Mouse (Mus musculus): ENCODE data around the gene Agap1. TPM values are rescaled to one million over a fixed set of nuclear protein-coding genes. Genes with fewer than 3 reads are reported as not detected.

Agap1 gene
- polyA plus RNA-seq, 1 experiment from 2014 or later: 24.6 TPM

- Histone ChIP-seq H3K27ac (no peak overlapping the region), H3K36me3 (no peaks in the 10 kb centered on the region), H3K9ac (no peak overlapping the region), H3K4me1 (no peaks in the 10 kb centered on the region), H3K27me3 (no peaks in the 10 kb centered on the region), H3K4me2 (replicated peaks) (no peak overlapping the region), H3K9me3 (no peaks in the 10 kb centered on the region), H3K4me3 (no peak overlapping the region)
- no peak for ATAC-seq (ENCODE audit: insufficient number of reproducible peaks, insufficient read depth, low FRiP score, low TSS enrichment)
- WGBS: 61% methylated on average over 6 of the region's 6 CpGs
Measured at GRCm38 (mm10) chr1:89439351-89439750, 15.3 kb upstream of the Agap1 start.

GRCm38 (mm10) chr1:89441236-89441897, 13.2 kb upstream of the Agap1 start:
- Histone ChIP-seq H3K36me3 (no peaks in the 10 kb centered on the region), H3K4me3 (no peak overlapping the region), H3K27ac (peak overlapping the region; percentile 5; the same call in 1 of the 2 replicates), H3K27me3 (no peaks in the 10 kb centered on the region), H3K4me1 (no peaks in the 10 kb centered on the region), H3K9me3 (no peaks in the 10 kb centered on the region), H3K9ac (no peak overlapping the region), H3K4me2 (replicated peaks) (no peak overlapping the region)
- no peak for ATAC-seq (ENCODE audit: insufficient number of reproducible peaks, insufficient read depth, low FRiP score, low TSS enrichment)
- WGBS: 24% methylated on average over 5 of the region's 5 CpGs

DNA sequence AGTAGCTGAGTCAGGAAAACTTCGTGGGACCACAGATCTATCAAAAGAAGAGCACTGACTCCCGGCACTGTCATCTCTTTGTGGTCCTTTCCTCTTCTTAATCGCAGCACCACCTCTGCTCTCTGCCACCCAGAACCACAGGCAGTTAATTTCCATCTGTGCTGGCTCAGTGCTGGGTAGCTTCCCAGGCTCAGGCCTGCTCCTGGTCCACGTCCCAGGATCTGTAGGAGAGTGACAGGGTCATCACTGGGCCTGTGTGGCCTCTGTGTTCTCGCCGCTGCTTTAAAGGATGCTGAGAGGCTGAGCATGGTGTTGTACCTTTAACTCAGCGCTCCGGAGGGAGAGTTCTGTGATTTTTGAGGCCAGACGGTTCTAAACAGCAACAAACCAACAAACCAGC, 11.1 kb upstream of the Agap1 start:
- no peaks in the 10 kb centered on the region for H3K4me1 ChIP-seq
- no peaks in the 10 kb centered on the region for H3K27me3 ChIP-seq
- no peaks in the 10 kb centered on the region for H3K9me3 ChIP-seq
- H3K27ac ChIP-seq: no peak overlapping the region
- ATAC-seq (ENCODE audit: insufficient number of reproducible peaks, insufficient read depth, low FRiP score, low TSS enrichment): no peak
- WGBS: 70% methylated on average over 9 of the region's 9 CpGs
- H3K36me3 ChIP-seq: no peaks in the 10 kb centered on the region
- H3K4me3 ChIP-seq: no peak overlapping the region
- no peak overlapping the region for H3K4me2 ChIP-seq (replicated peaks)
- H3K9ac ChIP-seq: no peak overlapping the region

DNA sequence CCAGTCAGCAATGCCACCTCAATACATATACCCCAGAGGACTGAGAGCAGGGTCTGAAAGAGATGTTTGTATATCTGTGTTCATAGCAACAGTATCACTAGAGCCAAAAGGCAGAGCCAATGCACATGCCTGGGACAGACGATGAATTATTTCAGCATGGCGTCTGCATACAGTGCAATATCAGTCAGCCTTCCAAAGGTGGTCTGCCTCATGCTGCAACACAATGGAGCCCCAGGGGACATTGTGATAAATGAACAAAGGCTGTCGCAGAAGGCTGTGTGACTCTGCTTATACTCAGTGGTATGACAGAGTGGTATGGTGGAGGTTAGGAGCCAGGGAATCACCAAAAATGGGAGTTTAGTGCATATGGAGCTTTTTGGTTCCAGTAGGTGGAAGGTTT, 10.6 kb upstream of the Agap1 start:
- H3K9ac ChIP-seq: no peak overlapping the region
- no peak for ATAC-seq (ENCODE audit: insufficient number of reproducible peaks, insufficient read depth, low FRiP score, low TSS enrichment)
- no peak overlapping the region for H3K4me3 ChIP-seq
- WGBS: 71% methylated on average over 3 of the region's 3 CpGs
- no peaks in the 10 kb centered on the region for H3K27me3 ChIP-seq
- H3K4me2 ChIP-seq (replicated peaks): no peak overlapping the region
- no peaks in the 10 kb centered on the region for H3K36me3 ChIP-seq
- no peak overlapping the region for H3K27ac ChIP-seq
- H3K4me1 ChIP-seq: no peaks in the 10 kb centered on the region
- H3K9me3 ChIP-seq: no peaks in the 10 kb centered on the region

GRCm38 (mm10) chr1:89450139-89450538, 4.5 kb upstream of the Agap1 start:
- Histone ChIP-seq H3K27me3 (no peaks in the 10 kb centered on the region), H3K9ac (no peak overlapping the region), H3K4me1 (peaks cover 5% of the 10 kb centered on the region; the same call in 1 of the 2 replicates), H3K4me3 (no peak overlapping the region), H3K27ac (no peak overlapping the region), H3K4me2 (replicated peaks) (no peak overlapping the region), H3K36me3 (no peaks in the 10 kb centered on the region), H3K9me3 (no peaks in the 10 kb centered on the region)
- no peak for ATAC-seq (ENCODE audit: insufficient number of reproducible peaks, insufficient read depth, low FRiP score, low TSS enrichment)
- 68% methylated on average over 7 of the region's 7 CpGs for WGBS

- Histone ChIP-seq H3K4me1 (peaks cover 21% of the 10 kb centered on the region), H3K9me3 (no peaks in the 10 kb centered on the region)
- 93% methylated on average over 8 of the region's 8 CpGs for WGBS
Measured at GRCm38 (mm10) chr1:89452138-89452537, 2.5 kb upstream of the Agap1 start.

GRCm38 (mm10) chr1:89453666-89454065, 940 bp upstream of the Agap1 start:
- Histone ChIP-seq H3K4me2 (replicated peaks) (peak overlapping the region; percentile 89), H3K9ac (peak overlapping the region; percentile 88), H3K36me3 (no peaks in the 10 kb centered on the region), H3K4me3 (peak overlapping the region; percentile 90), H3K4me1 (peaks cover 24% of the 10 kb centered on the region), H3K27me3 (no peaks in the 10 kb centered on the region), H3K9me3 (0 out of 2 replicates have a peak, but pooled peaks cover 4% of the 10 kb centered on the region), H3K27ac (peak overlapping the region; percentile 89; the same call in 1 of the 2 replicates)
- no peak for ATAC-seq (ENCODE audit: insufficient number of reproducible peaks, insufficient read depth, low FRiP score, low TSS enrichment)
- 33% methylated on average over 6 of the region's 6 CpGs for WGBS

More at GRCm38 (mm10) chr1:89452138-89452537, 2.5 kb upstream of the Agap1 start:
- Histone ChIP-seq H3K9ac (no peak overlapping the region), H3K4me3 (no peak overlapping the region), H3K36me3 (no peaks in the 10 kb centered on the region), H3K27me3 (no peaks in the 10 kb centered on the region), H3K4me2 (replicated peaks) (no peak overlapping the region), H3K27ac (no peak overlapping the region)
- ATAC-seq (ENCODE audit: insufficient number of reproducible peaks, insufficient read depth, low FRiP score, low TSS enrichment): no peak

DNA sequence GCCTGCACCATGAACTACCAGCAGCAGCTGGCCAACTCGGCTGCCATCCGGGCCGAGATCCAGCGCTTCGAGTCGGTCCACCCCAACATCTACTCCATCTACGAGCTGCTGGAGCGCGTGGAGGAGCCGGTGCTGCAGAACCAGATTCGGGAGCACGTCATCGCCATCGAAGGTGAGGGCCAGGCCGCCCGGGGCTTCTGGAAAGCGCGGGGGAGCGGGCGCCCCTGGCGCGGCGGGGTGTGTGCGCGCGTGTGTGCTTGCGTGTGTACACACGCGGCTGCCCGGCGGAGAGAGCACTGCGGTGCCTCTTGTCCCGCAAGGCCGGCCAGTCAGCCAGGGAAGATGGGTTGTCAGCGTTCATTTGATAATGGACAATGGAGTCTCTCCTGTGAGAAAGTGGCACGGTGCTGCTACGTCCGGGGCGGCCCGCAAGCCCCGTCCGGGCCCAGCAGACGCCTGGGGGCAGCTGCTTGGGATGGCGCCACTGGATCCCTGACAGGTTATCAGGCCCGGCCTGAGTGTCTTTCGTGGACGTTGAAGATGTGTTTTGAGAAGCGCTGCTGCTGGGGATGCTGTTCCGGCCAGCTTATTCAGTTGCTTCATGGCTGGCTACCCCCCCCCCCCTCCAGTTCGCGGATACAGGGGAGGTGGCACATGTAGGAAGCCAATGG, 950 bp downstream of the Agap1 start:
- peak overlapping the region; percentile 88 for H3K9ac ChIP-seq
- no peak for ATAC-seq (ENCODE audit: insufficient number of reproducible peaks, insufficient read depth, low FRiP score, low TSS enrichment)

DNA sequence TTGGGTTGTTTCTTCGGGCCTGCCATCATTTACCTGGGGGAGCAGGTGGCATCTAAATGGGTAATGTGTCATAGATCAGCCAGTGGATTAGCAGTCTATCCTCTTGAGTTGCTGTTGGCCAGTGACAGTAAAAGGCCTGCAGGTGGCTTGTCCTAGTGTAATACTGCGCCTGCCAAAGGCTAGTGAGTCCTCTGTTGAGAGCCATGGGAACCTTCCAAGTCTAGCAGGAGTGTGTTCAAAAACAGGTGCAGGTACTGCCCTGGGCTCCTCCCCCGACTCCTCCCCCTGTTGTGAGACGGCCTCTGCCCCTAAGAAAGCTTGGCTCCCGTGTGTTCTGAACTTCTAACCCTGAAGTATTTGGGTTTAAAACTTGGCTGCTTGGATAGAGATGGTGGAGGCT, 1.9 kb downstream of the Agap1 start:
- H3K27me3 ChIP-seq: no peaks in the 10 kb centered on the region
- 0 out of 2 replicates have a peak, but pooled peaks cover 6% of the 10 kb centered on the region for H3K9me3 ChIP-seq
- peaks cover 24% of the 10 kb centered on the region for H3K4me1 ChIP-seq
- WGBS: 34% methylated on average over 5 of the region's 5 CpGs
- ATAC-seq (ENCODE audit: insufficient number of reproducible peaks, insufficient read depth, low FRiP score, low TSS enrichment): no peak
- no peak overlapping the region for H3K27ac ChIP-seq
- peak overlapping the region; percentile 90 for H3K4me3 ChIP-seq
- no peak overlapping the region for H3K9ac ChIP-seq
- H3K36me3 ChIP-seq: no peaks in the 10 kb centered on the region
- peak overlapping the region; percentile 89 for H3K4me2 ChIP-seq (replicated peaks)

More for the DNA sequence above, 950 bp downstream of the Agap1 start:
- H3K27me3 ChIP-seq: no peaks in the 10 kb centered on the region
- H3K4me3 ChIP-seq: peak overlapping the region; percentile 90
- peaks cover 24% of the 10 kb centered on the region for H3K4me1 ChIP-seq
- WGBS: under 1% methylated on average over 50 of the region's 51 CpGs
- peak overlapping the region; percentile 89 for H3K4me2 ChIP-seq (replicated peaks)
- no peak overlapping the region for H3K27ac ChIP-seq
- no peaks in the 10 kb centered on the region for H3K36me3 ChIP-seq
- 0 out of 2 replicates have a peak, but pooled peaks cover 6% of the 10 kb centered on the region for H3K9me3 ChIP-seq

DNA sequence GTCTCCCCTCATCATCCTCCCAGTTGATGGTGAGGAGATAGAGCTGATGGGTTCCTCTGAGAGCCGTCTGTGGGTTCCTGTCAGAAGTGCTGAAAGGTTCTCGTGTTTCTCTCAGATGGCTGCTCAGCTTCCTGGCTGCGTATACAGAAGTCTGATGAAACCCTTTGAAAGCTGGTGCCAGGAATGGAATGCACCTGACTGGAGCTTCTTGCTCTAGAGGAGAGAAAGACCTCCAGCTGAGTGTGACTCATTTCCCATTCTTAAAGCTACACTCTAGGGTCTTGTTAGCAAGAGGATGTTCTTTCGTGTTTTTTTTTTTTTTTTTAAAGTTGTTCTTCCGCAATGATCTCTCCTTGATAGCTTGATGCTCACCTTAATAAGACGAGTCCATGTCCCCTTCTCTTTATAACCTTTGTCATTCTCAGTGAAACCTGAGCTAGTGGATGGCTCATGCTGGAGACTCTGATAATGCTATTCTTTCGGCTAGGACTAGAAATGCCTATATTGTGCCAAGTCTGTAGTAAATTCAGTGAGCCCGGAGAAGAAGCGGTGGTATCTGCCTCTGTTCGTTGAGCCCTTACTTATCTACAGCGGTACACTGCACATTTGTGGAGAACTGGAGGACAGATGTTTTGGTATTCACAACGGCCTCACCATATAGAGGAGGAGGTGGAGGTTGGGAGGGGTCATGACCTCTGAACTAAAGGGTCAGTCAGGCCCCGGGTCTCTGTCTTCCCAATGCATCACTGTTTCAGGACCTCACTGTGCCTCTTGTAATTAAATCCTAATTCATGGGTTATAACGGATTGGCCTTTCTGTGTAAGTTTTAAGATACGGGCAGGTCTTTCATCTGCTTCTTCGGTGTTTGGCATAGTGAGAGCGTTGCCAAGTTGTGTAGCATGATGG, 2.8 kb downstream of the Agap1 start:
- peak overlapping the region; percentile 89 for H3K4me2 ChIP-seq (replicated peaks)

DNA sequence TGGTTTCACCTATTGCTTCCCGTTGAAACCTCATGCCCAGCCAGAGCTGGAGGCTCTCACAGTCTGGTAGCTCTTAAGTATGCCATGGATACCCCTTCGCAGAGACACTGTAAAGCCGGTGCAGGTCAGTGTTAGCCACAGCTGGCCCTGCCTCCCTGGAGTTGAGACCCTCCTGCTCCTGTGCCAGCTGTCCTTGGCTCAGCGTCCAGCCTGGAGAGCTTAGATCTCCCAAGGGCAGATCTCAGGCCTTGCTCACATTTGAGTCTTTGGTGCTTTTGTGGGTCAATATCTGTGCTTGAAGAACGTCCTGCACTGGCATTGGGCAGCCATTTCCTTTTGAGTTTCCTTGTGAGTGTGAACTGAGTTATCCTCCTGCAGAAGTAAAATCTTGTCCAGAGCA, 7.3 kb downstream of the Agap1 start:
- Histone ChIP-seq H3K4me1 (peaks cover 34% of the 10 kb centered on the region), H3K9me3 (0 out of 2 replicates have a peak, but pooled peaks cover 6% of the 10 kb centered on the region), H3K36me3 (no peaks in the 10 kb centered on the region), H3K9ac (no peak overlapping the region), H3K27me3 (no peaks in the 10 kb centered on the region), H3K27ac (no peak overlapping the region), H3K4me3 (no peak overlapping the region), H3K4me2 (replicated peaks) (no peak overlapping the region)
- 77% methylated on average over 5 of the region's 5 CpGs for WGBS
- ATAC-seq (ENCODE audit: insufficient number of reproducible peaks, insufficient read depth, low FRiP score, low TSS enrichment): no peak

More for the DNA sequence above, 2.8 kb downstream of the Agap1 start:
- Histone ChIP-seq H3K36me3 (no peaks in the 10 kb centered on the region), H3K27ac (no peak overlapping the region), H3K4me1 (peaks cover 24% of the 10 kb centered on the region), H3K27me3 (no peaks in the 10 kb centered on the region), H3K9me3 (0 out of 2 replicates have a peak, but pooled peaks cover 6% of the 10 kb centered on the region), H3K4me3 (no peak overlapping the region; the same call in 1 of the 2 replicates), H3K9ac (no peak overlapping the region)
- ATAC-seq (ENCODE audit: insufficient number of reproducible peaks, insufficient read depth, low FRiP score, low TSS enrichment): no peak
- 45% methylated on average over 17 of the region's 17 CpGs for WGBS

Data from embryonic facial prominence, embryonic 12.5 days (tissue).